Mouse (Mus musculus) forebrain, embryonic 15.5 days (tissue): ENCODE data around the gene Mlec. TPM values are rescaled to one million over a fixed set of nuclear protein-coding genes. Genes with fewer than 3 reads are reported as not detected.

Source experiments
- ATAC-seq: fragments of 200-750 bp; cut with Nextera tagmentation; replicated peaks from 2 replicates; pipeline ENCODE4 v1.8.0; 2017; ENCODE audit warnings: mild to moderate bottlenecking, moderate TSS enrichment, moderate library complexity
- H3K27ac ChIP-seq: fragments of 300-500 bp; sonication (generic); replicated peaks from 2 replicates; pipeline ENCODE4 v1.5.1; 2015; ENCODE audit warnings: mild to moderate bottlenecking, inconsistent platforms
- H3K27me3 ChIP-seq: fragments of 300-500 bp; sonication (generic); 2 replicates; pipeline ENCODE4 v1.6.1; 2015; ENCODE audit warnings: inconsistent platforms
- H3K36me3 ChIP-seq: fragments of 300-500 bp; sonication (generic); 2 replicates; pipeline ENCODE4 v1.6.1; 2015; ENCODE audit warnings: mild to moderate bottlenecking, inconsistent platforms
- H3K4me1 ChIP-seq: fragments of 300-500 bp; sonication (generic); 2 replicates; pipeline ENCODE4 v1.6.1; 2015; ENCODE audit warnings: inconsistent platforms
- H3K4me2 ChIP-seq: fragments of 300-500 bp; sonication (generic); replicated peaks from 2 replicates; pipeline ENCODE4 v1.6.1; 2015; ENCODE audit warnings: mild to moderate bottlenecking, inconsistent platforms
- H3K4me3 ChIP-seq: fragments of 300-500 bp; sonication (generic); 2 replicates; pipeline ENCODE4 v1.5.1; 2015; ENCODE audit warnings: mild to moderate bottlenecking, inconsistent platforms
- H3K9ac ChIP-seq: fragments of 300-500 bp; sonication (generic); replicated peaks from 2 replicates; pipeline ENCODE4 v1.6.1; 2015; ENCODE audit warnings: mild to moderate bottlenecking, inconsistent platforms
- H3K9me3 ChIP-seq: fragments of 300-500 bp; sonication (generic); 2 replicates; pipeline ENCODE4 v1.6.1; 2016; ENCODE audit warnings: inconsistent platforms
- WGBS: fragments of 180-500 bp; shearing (Covaris S2); methylation state at CpG from one replicate; pipeline ENCODE4 v1.1.7; 2015; ENCODE audit warnings: mixed read lengths; 5-methylcytosine and 5-hydroxymethylcytosine counted together
- polyA plus RNA-seq: library from polyadenylated mRNA; unstranded; fragments of >200 nt; fragmentation: Nextera tagmentation; extraction: Ambion mirVana; gene quantifications from 2 replicates; pipeline ENCODE4 v1.2.1, GENCODE M21; 2015

Mlec gene
- polyA plus RNA-seq: 22.7 and 27.7 TPM in 2 replicates

- Histone ChIP-seq H3K27ac (peak within 1 kb of the TSS; percentile 97), H3K4me2 (peak within 1 kb of the TSS; percentile 93), H3K4me3 (peak within 1 kb of the TSS; percentile 83), H3K27me3 (no peaks in the 10 kb centered on the region), H3K9me3 (no peaks in the 10 kb centered on the region), H3K36me3 (no peaks in the 10 kb centered on the region), H3K9ac (peak within 1 kb of the TSS; percentile 93), H3K4me1 (peaks cover 44% of the 10 kb centered on the region)
- ATAC-seq: peak; percentile 98
- 0% methylated on average over 74 of the region's 78 CpGs for WGBS
Observed at GRCm38 (mm10) chr5:115158040-115158983, at the start of gene Mlec. TSS of gene Mlec (minus strand) at chr5:115158179.

- Histone ChIP-seq H3K4me3 (no peak overlapping the region), H3K9me3 (no peaks in the 10 kb centered on the region), H3K9ac (no peak overlapping the region), H3K4me2 (no peak overlapping the region), H3K27ac (peak overlapping the region; percentile 59), H3K4me1 (peaks cover 31% of the 10 kb centered on the region), H3K27me3 (no peaks in the 10 kb centered on the region), H3K36me3 (no peaks in the 10 kb centered on the region)
- ATAC-seq: no peak
- WGBS: 63% methylated on average over 5 of the region's 5 CpGs
Observed at GRCm38 (mm10) chr5:115207244-115207643, 49.3 kb upstream of the Mlec start.

- whole genome bisulfite sequencing: 3% methylated on average over 31 of the region's 31 CpGs
- ATAC-seq: peak; percentile 90
- no peaks in the 10 kb centered on the region for H3K36me3 ChIP-seq
- peak overlapping the region; percentile 33 for H3K4me3 ChIP-seq
- H3K4me1 ChIP-seq: peaks cover 31% of the 10 kb centered on the region
- peak overlapping the region; percentile 49 for H3K4me2 ChIP-seq
- H3K27ac ChIP-seq: peak overlapping the region; percentile 89
- H3K27me3 ChIP-seq: no peaks in the 10 kb centered on the region
- peak overlapping the region; percentile 41 for H3K9ac ChIP-seq
- H3K9me3 ChIP-seq: no peaks in the 10 kb centered on the region
Observed at GRCm38 (mm10) chr5:115204562-115205311, 46.8 kb upstream of the Mlec start.

GRCm38 (mm10) chr5:115203735-115204561, 46.0 kb upstream of the Mlec start:
- Histone ChIP-seq H3K9ac (peak overlapping the region; percentile 41), H3K4me2 (peak overlapping the region; percentile 49), H3K9me3 (no peaks in the 10 kb centered on the region), H3K36me3 (no peaks in the 10 kb centered on the region), H3K27ac (peak overlapping the region; percentile 89), H3K4me1 (peaks cover 31% of the 10 kb centered on the region), H3K27me3 (no peaks in the 10 kb centered on the region), H3K4me3 (peak overlapping the region; percentile 33)
- ATAC-seq: peak; percentile 58
- WGBS: 12% methylated on average over 23 of the region's 23 CpGs

- Histone ChIP-seq H3K4me3 (peak overlapping the region; percentile 71), H3K4me2 (peak overlapping the region; percentile 100), H3K27me3 (peaks cover 14% of the 10 kb centered on the region; the same call in 1 of the 2 replicates), H3K4me1 (peaks cover 31% of the 10 kb centered on the region), H3K27ac (peak overlapping the region; percentile 77), H3K9me3 (no peaks in the 10 kb centered on the region), H3K9ac (peak overlapping the region; percentile 71), H3K36me3 (no peaks in the 10 kb centered on the region)
- peak; percentile 37; the same call in 1 of the 2 replicates for ATAC-seq
- WGBS: 5% methylated on average over 12 of the region's 12 CpGs
Observed at GRCm38 (mm10) chr5:115194626-115195221, 36.7 kb upstream of the Mlec start.

GRCm38 (mm10) chr5:115193669-115194625, 36.0 kb upstream of the Mlec start, which contains the start of gene Cabp1:
TSS of gene Cabp1 (minus strand) at chr5:115194381.
- under 1% methylated on average over 87 of the region's 116 CpGs for WGBS
- peak within 1 kb of the TSS; percentile 77 for H3K27ac ChIP-seq

GRCm38 (mm10) chr5:115193226-115193625, 35.2 kb upstream of the Mlec start:
- peaks cover 31% of the 10 kb centered on the region for H3K4me1 ChIP-seq
- H3K9me3 ChIP-seq: no peaks in the 10 kb centered on the region
- WGBS: under 1% methylated on average over 34 of the region's 34 CpGs
- H3K27me3 ChIP-seq: peaks cover 19% of the 10 kb centered on the region; the same call in 1 of the 2 replicates
- peak overlapping the region; percentile 77; the same call in 1 of the 2 replicates for H3K27ac ChIP-seq
- H3K4me3 ChIP-seq: peak overlapping the region; percentile 71
- H3K4me2 ChIP-seq: peak overlapping the region; percentile 100
- no peaks in the 10 kb centered on the region for H3K36me3 ChIP-seq
- ATAC-seq: peak; percentile 15; the same call in 1 of the 2 replicates
- H3K9ac ChIP-seq: peak overlapping the region; percentile 71

More at GRCm38 (mm10) chr5:115193669-115194625, 36.0 kb upstream of the Mlec start, which contains the start of gene Cabp1:
- no peaks in the 10 kb centered on the region for H3K36me3 ChIP-seq
- peaks cover 31% of the 10 kb centered on the region for H3K4me1 ChIP-seq
- H3K4me2 ChIP-seq: peak within 1 kb of the TSS; percentile 100
- peak within 1 kb of the TSS; percentile 71 for H3K4me3 ChIP-seq
- peak; percentile 60 for ATAC-seq
- H3K9me3 ChIP-seq: no peaks in the 10 kb centered on the region
- peak within 1 kb of the TSS; percentile 71 for H3K9ac ChIP-seq
- H3K27me3 ChIP-seq: peaks cover 19% of the 10 kb centered on the region; the same call in 1 of the 2 replicates

- H3K9ac ChIP-seq: peak overlapping the region; percentile 71
- no peak for ATAC-seq
- no peak overlapping the region for H3K27ac ChIP-seq
- peaks cover 19% of the 10 kb centered on the region; the same call in 1 of the 2 replicates for H3K27me3 ChIP-seq
- H3K4me2 ChIP-seq: peak overlapping the region; percentile 100
- H3K9me3 ChIP-seq: no peaks in the 10 kb centered on the region
- H3K4me1 ChIP-seq: peaks cover 33% of the 10 kb centered on the region
- 9% methylated on average over 7 of the region's 7 CpGs for WGBS
- no peaks in the 10 kb centered on the region for H3K36me3 ChIP-seq
- H3K4me3 ChIP-seq: peak overlapping the region; percentile 71
Observed at GRCm38 (mm10) chr5:115192828-115193195, 34.8 kb upstream of the Mlec start.

- Histone ChIP-seq H3K4me3 (peak overlapping the region; percentile 71), H3K9me3 (no peaks in the 10 kb centered on the region), H3K9ac (peak overlapping the region; percentile 71; the same call in 1 of the 2 replicates), H3K27me3 (peaks cover 19% of the 10 kb centered on the region; the same call in 1 of the 2 replicates), H3K36me3 (no peaks in the 10 kb centered on the region), H3K4me2 (peak overlapping the region; percentile 100), H3K4me1 (peaks cover 39% of the 10 kb centered on the region), H3K27ac (no peak overlapping the region)
- ATAC-seq: no peak
- WGBS: 9% methylated on average over 29 of the region's 29 CpGs
Observed at GRCm38 (mm10) chr5:115191880-115192827, 34.2 kb upstream of the Mlec start.
